Mouse (Mus musculus): ENCODE results near the gene Rere. TPM values are rescaled to one million over a fixed set of nuclear protein-coding genes. Genes with fewer than 3 reads are reported as not detected.

Gene Rere
- total and polyA plus RNA-seq, 3 experiments, result 4.1 to 31.8 TPM; not detected in 1

DNA sequence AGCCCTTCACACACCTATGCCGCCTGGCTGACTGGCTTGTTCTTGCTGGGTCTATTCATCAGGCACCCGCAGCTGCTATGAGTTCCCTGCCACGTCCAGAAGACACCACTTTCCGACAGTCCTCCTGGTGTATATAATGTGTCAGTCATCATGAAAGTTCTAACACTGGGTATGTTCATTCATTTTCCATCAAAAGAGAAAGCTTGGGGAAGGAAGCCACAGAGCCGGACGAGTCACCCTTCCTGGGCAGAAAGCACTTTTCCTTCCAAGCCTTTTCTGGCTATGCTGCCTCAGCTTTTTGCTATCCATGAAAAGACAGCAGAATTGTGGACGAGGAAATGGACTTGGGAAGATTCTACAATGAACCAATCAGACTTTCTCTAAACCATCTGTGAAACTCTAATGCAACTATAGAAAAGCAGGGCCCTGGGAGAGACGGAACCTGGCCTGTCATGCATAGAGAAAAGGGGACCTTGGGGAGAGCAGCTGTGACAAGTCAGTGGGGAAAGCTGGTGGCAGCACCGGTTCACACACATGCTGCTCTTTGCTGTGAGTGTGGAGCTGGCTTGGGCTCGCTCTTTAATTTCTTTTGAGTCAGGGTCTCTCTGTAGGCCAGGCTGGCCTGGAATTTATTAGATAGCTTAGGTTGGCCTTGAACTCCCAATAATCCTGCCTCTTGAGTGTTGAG, 139.3 kb downstream of the Rere start (continued):
- TF ChIP-seq MAFK (IDR thresholded peaks at IDR 0.05; ENCODE audit: borderline replicate concordance, low read depth, low read length) (no peak), POLR2AphosphoS5 (IDR thresholded peaks at IDR 0.05; ENCODE audit: borderline replicate concordance, low read depth, low read length) (no peak), JUND (IDR thresholded peaks at IDR 0.05; ENCODE audit: low read depth, low read length) (no peak)

DNA sequence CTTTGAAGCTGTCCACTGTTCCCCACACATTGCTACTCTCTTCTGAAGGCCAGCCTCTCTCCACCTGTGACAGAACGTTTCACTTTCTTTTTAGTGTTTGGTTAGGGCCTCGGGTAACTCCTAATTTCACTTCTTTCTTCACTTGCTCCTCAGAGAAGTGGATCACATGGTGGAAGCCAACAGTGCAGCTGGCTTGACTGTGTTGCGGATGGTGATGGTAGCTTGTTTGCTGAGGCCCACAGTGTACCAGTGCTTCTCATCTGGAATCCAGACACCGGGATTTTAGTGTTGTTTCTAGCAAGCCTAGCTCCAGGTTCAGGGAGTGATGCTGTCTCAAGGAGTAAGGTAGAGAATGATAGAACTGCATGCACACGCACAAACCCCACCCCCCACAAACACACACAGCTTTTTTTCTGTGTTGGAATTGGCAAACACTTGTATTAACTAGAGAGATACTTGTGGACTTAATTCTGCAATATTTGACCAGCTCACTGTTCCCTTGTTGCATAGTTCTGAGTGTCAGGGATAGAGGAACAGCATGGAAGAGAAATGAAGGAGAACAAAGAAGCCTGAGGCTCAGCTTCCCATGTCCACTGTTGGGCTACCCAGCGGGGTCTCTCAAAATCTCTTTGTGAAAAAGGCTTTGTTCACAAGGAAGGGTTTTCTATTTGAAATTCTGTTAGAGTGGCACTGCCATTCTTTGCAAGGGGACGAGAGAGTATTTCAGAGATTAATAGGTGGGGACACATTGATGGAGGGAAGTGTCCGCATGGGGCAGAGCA, 144.8 kb downstream of the Rere start:
- Histone ChIP-seq H3K9me3 (replicated peaks; ENCODE audit: insufficient read depth, low read length) (no peaks in the 10 kb centered on the region), H3K9ac (ENCODE audit: control insufficient read depth, low read depth, low read length, poor library complexity, severe bottlenecking) (no peak overlapping the region), H3K4me1 (ENCODE audit: control insufficient read depth in 1 of 2, insufficient read depth in 2 of 2, low read length in 2 of 2) (no peaks in the 10 kb centered on the region; a peak in 1 of 4 replicates), H3K4me3 (ENCODE audit: control insufficient read depth in 1 of 2, insufficient read depth in 1 of 2, low read depth in 2 of 2, low read length in 2 of 2) (no peak overlapping the region), H3K36me3 (ENCODE audit: control insufficient read depth in 1 of 2, insufficient read depth in 2 of 2, low read length in 2 of 2) (no peaks in the 10 kb centered on the region), H3K27me3 (ENCODE audit: control insufficient read depth in 1 of 2, insufficient read depth in 2 of 2, low read length in 2 of 2) (no peaks in the 10 kb centered on the region), H3K27ac (ENCODE audit: control insufficient read depth, low read depth, low read length) (no peak overlapping the region), H3K79me2 (ENCODE audit: control insufficient read depth, insufficient read depth, low read length, poor library complexity) (no peaks in the 10 kb centered on the region)
- DNase-seq (ENCODE audit: low read depth, low spot score), result no peak
- TF ChIP-seq NRF1 (IDR thresholded peaks at IDR 0.05; ENCODE audit: insufficient read depth, low read depth, low read length, poor library complexity, severe bottlenecking) (no peak), POLR2AphosphoS2 (IDR thresholded peaks at IDR 0.05; ENCODE audit: low read length) (no peak), EP300 (IDR thresholded peaks at IDR 0.05; ENCODE audit: low read depth in 1 of 2, low read length in 2 of 2) (no peak), POLR2AphosphoS5 (IDR thresholded peaks at IDR 0.05; ENCODE audit: borderline replicate concordance, low read depth, low read length) (no peak), RCOR1 (IDR thresholded peaks at IDR 0.05; ENCODE audit: low read depth, low read length) (no peak), GATA1 (IDR thresholded peaks at IDR 0.05; ENCODE audit: low read depth, low read length) (no peak)

DNA sequence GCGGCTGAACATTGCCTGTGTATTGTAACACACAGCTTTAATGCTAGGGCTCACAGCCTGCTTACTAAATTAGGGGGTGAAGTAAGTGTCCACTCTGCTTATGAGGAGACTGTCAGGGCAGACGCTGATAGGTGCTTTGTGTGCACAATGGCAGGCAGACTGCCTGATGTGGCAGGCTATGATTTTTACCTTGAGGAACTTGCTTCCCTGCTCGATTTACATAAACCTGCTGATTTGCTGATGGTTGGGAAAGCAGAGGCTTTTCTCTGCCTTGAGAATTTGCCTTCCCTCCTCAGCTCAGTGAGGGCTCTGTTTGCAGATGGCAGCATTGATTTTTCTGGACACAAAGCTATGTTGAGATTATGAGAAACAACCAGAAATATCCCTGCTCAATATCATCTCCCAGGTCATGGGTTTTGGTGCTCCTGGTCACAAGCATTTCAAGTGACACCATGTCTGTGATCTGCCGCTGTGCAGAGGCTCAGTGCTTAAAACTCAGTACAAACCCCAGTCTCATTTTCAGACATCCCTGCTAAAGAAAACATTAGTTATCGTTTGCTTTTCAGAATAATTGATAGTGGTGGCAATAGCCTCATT, 145.5 kb downstream of the Rere start:
- Histone ChIP-seq H3K4me3 (ENCODE audit: control insufficient read depth in 1 of 2, insufficient read depth in 1 of 2, low read depth in 2 of 2, low read length in 2 of 2) (no peak overlapping the region), H3K27ac (ENCODE audit: control insufficient read depth, low read depth, low read length) (no peak overlapping the region), H3K36me3 (ENCODE audit: control insufficient read depth in 1 of 2, insufficient read depth in 2 of 2, low read length in 2 of 2) (no peaks in the 10 kb centered on the region; a peak in 1 of 4 replicates), H3K9ac (ENCODE audit: control insufficient read depth, low read depth, low read length, poor library complexity, severe bottlenecking) (no peak overlapping the region), H3K79me2 (ENCODE audit: control insufficient read depth, insufficient read depth, low read length, poor library complexity) (no peaks in the 10 kb centered on the region), H3K27me3 (ENCODE audit: control insufficient read depth in 1 of 2, insufficient read depth in 2 of 2, low read length in 2 of 2) (no peaks in the 10 kb centered on the region), H3K4me1 (ENCODE audit: control insufficient read depth in 1 of 2, insufficient read depth in 2 of 2, low read length in 2 of 2) (no peaks in the 10 kb centered on the region; a peak in 1 of 4 replicates), H3K9me3 (replicated peaks; ENCODE audit: insufficient read depth, low read length) (no peaks in the 10 kb centered on the region)
- DNase-seq (ENCODE audit: low read depth, low spot score), result no peak
- TF ChIP-seq CHD1 (IDR thresholded peaks at IDR 0.05; ENCODE audit: low read depth, low read length) (no peak), MYB (IDR thresholded peaks at IDR 0.05; ENCODE audit: low read depth, low read length) (no peak), TBP (IDR thresholded peaks at IDR 0.05; ENCODE audit: low read depth, low read length) (no peak), SIN3A (IDR thresholded peaks at IDR 0.05; ENCODE audit: low read length) (no peak), RAD21 (IDR thresholded peaks at IDR 0.05; ENCODE audit: low read depth, low read length) (no peak)

Data from MEL (cell line).